Mouse (Mus musculus) CH12.LX (cell line): Measurements from ENCODE around the gene Ldb2.

ENCODE experiments used
- BHLHE40 ChIP-seq: IDR thresholded peaks from 2 replicates; pipeline ENCODE4 v1.6.1; 2011; ENCODE audit warnings: mild to moderate bottlenecking, low read depth, low read length, improper control_type of control experiment
- CTCF ChIP-seq, 2 experiments: IDR thresholded peaks in 1 of 2; conservative IDR thresholded peaks in 1 of 2; 2 replicates each; pipeline ENCODE4 v1.5.1; 2011 to 2012; ENCODE audit warnings: low read depth in 2 of 2, low read length in 2 of 2, improper control_type of control experiment in 1 of 2, inconsistent platforms in 1 of 2, mild to moderate bottlenecking in 1 of 2, moderate library complexity in 1 of 2
- EP300 ChIP-seq: IDR thresholded peaks from 2 replicates; pipeline ENCODE4 v1.6.1; 2011; ENCODE audit warnings: low read length, improper control_type of control experiment
- JUN ChIP-seq: IDR thresholded peaks from 2 replicates; pipeline ENCODE4 v1.6.1; 2011; ENCODE audit warnings: low read depth, mild to moderate bottlenecking, low read length, improper control_type of control experiment, moderate library complexity; ENCODE audit not compliant: insufficient read depth
- MAFK ChIP-seq: IDR thresholded peaks from 2 replicates; pipeline ENCODE4 v1.6.1; 2011; ENCODE audit warnings: low read length, improper control_type of control experiment; ENCODE audit not compliant: insufficient replicate concordance
- MEF2A ChIP-seq: IDR thresholded peaks from 2 replicates; pipeline ENCODE4 v1.6.1; 2014; ENCODE audit warnings: low read depth, mild to moderate bottlenecking, inconsistent platforms, low read length, improper control_type of control experiment, borderline replicate concordance
- MYC ChIP-seq: IDR thresholded peaks from 2 replicates; pipeline ENCODE4 v1.6.1; 2011; ENCODE audit warnings: low read depth, mild to moderate bottlenecking, improper control_type of control experiment, low read length
- POLR2A ChIP-seq: IDR thresholded peaks from 2 replicates; pipeline ENCODE4 v1.6.1; 2011; ENCODE audit warnings: low read depth, mild to moderate bottlenecking, improper control_type of control experiment, low read length
- POLR2AphosphoS2 ChIP-seq: IDR thresholded peaks from 2 replicates; pipeline ENCODE4 v1.6.1; 2011; ENCODE audit warnings: low read depth, low read length, improper control_type of control experiment
- SMC3 ChIP-seq: IDR thresholded peaks from 2 replicates; pipeline ENCODE4 v1.6.1; 2011; ENCODE audit warnings: low read depth, low read length, improper control_type of control experiment
- UBTF ChIP-seq: IDR thresholded peaks from 2 replicates; pipeline ENCODE4 v1.6.1; 2012; ENCODE audit warnings: low read depth, mild to moderate bottlenecking, inconsistent platforms, low read length, improper control_type of control experiment, moderate library complexity
- USF2 ChIP-seq: conservative IDR thresholded peaks from 2 replicates; pipeline ENCODE4 v1.6.1; 2011; ENCODE audit warnings: low read depth, low read length, improper control_type of control experiment
- ZKSCAN1 ChIP-seq: IDR thresholded peaks from 2 replicates; pipeline ENCODE4 v1.6.1; 2012; ENCODE audit warnings: low read depth, inconsistent platforms, low read length, improper control_type of control experiment, borderline replicate concordance

- TF ChIP-seq BHLHE40 (no peak), JUN (no peak), POLR2A (no peak), CTCF (conservative IDR thresholded peaks at IDR 0.05 in 1 of 2, IDR thresholded peaks at IDR 0.05 in 1 of 2; ENCODE audit: low read depth in 2 of 2, low read length in 2 of 2) (no peak), EP300 (no peak), POLR2AphosphoS2 (no peak), MYC (no peak), ZKSCAN1 (no peak), MAFK (no peak), UBTF (no peak), MEF2A (no peak), SMC3 (no peak), USF2 (no peak)
These were observed 987 bp downstream of the Ldb2 start for GRCm38 (mm10) chr5:44798493-44798892.
